Mouse (Mus musculus): ENCODE measurements at regions not wholly inside any gene's neighbourhood (a gene's known extent, or its start where the extent isn't known, plus 50 kb on each side); places are given as distances from the start of the nearest gene placed in this dataset.

DNA sequence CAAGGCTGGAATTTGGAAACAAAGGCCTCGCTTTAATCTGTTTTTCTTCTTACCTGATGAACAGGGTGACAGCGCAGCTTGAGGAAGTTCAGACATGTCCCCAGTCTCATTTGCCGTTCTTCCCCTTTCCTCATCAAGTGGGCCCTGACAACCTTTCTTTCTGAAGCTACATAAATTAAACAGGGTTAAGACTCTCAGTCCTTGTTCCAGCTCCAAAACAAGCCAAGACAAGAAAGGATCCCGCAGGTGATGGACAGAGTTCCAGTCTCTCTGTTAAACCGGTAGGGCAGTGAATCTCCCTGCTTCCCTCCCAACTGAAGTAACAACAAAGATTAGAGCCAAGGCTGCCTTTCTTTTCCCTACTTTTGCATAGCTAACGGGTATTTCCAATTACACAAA, 605.6 kb downstream of the Nfib start:
- TF ChIP-seq FLI1 (IDR thresholded peaks at IDR 0.05; ENCODE audit: low read length) (no peak), GATA1 (IDR thresholded peaks at IDR 0.05; ENCODE audit: borderline replicate concordance, low read length) (no peak)
